Mouse (Mus musculus) myocyte (in vitro differentiated cells): Measurements from ENCODE around the gene Aff3. TPM values are rescaled to one million over a fixed set of nuclear protein-coding genes. Genes with fewer than 3 reads are reported as not detected.

Source experiments
- H3K27me3 ChIP-seq: one replicate; pipeline ENCODE4 v1.6.1; 2011; ENCODE audit not compliant: control insufficient read depth, insufficient read depth, insufficient read length
- H3K36me3 ChIP-seq: one replicate; pipeline ENCODE4 v1.6.1; 2011; ENCODE audit not compliant: control insufficient read depth, insufficient read depth
- H3K4me2 ChIP-seq: one replicate; pipeline ENCODE4 v1.6.1; 2011; ENCODE audit warnings: low read depth, control low read depth
- H3K4me3 ChIP-seq: one replicate; pipeline ENCODE4 v1.5.1; 2011; ENCODE audit warnings: mild to moderate bottlenecking, control low read depth, moderate library complexity
- H3K79me2 ChIP-seq: one replicate; pipeline ENCODE4 v1.6.1; 2011; ENCODE audit not compliant: control insufficient read depth, insufficient read depth
- H3ac ChIP-seq: one replicate; pipeline ENCODE4 v1.6.1; 2011; ENCODE audit not compliant: control insufficient read depth, insufficient read length
- CEBPB ChIP-seq: IDR thresholded peaks from 2 replicates; pipeline ENCODE4 v1.6.1; 2011; ENCODE audit warnings: mild to moderate bottlenecking, moderate library complexity; ENCODE audit not compliant: poor library complexity, insufficient read depth, severe bottlenecking
- E2F4 ChIP-seq: IDR thresholded peaks from one replicate; pipeline ENCODE4 v1.6.1; 2011; ENCODE audit warnings: mild to moderate bottlenecking, control low read depth, moderate library complexity; ENCODE audit not compliant: insufficient read depth
- MAX ChIP-seq: IDR thresholded peaks from one replicate; pipeline ENCODE4 v1.6.1; 2011; ENCODE audit warnings: low read depth, mild to moderate bottlenecking, control low read depth
- MYOD1 ChIP-seq, 3 experiments: IDR thresholded peaks; one replicate each; pipeline ENCODE4 v1.6.1; 2011; ENCODE audit warnings: control low read depth in 2 of 3, low read depth in 2 of 3, mild to moderate bottlenecking in 2 of 3, moderate library complexity in 1 of 3; ENCODE audit not compliant: insufficient read length in 2 of 3, control insufficient read depth in 1 of 3
- MYOG ChIP-seq, 3 experiments: IDR thresholded peaks; one replicate each; pipeline ENCODE4 v1.6.1; 2011; ENCODE audit warnings: control low read depth in 2 of 3, low read depth in 2 of 3, mild to moderate bottlenecking in 2 of 3; ENCODE audit not compliant: insufficient read length in 2 of 3, control insufficient read depth in 1 of 3, insufficient read depth in 1 of 3
- POLR2A ChIP-seq: IDR thresholded peaks from one replicate; pipeline ENCODE4 v1.6.1; 2011; ENCODE audit warnings: low read depth, mild to moderate bottlenecking, control low read depth, moderate library complexity; ENCODE audit not compliant: insufficient read length
- POLR2AphosphoS2 ChIP-seq: IDR thresholded peaks from one replicate; pipeline ENCODE4 v1.6.1; 2011; ENCODE audit warnings: low read depth, control low read depth; ENCODE audit not compliant: insufficient read length
- REST ChIP-seq: IDR thresholded peaks from one replicate; pipeline ENCODE4 v1.6.1; 2011; ENCODE audit warnings: mild to moderate bottlenecking, control low read depth, moderate library complexity; ENCODE audit not compliant: insufficient read depth, insufficient read length
- SRF ChIP-seq: IDR thresholded peaks from one replicate; pipeline ENCODE4 v1.6.1; 2011; ENCODE audit warnings: low read depth; ENCODE audit not compliant: control insufficient read depth, insufficient read length
- TCF12 ChIP-seq: IDR thresholded peaks from one replicate; pipeline ENCODE4 v1.6.1; 2011; ENCODE audit warnings: mild to moderate bottlenecking, control low read depth; ENCODE audit not compliant: poor library complexity, insufficient read depth, severe bottlenecking
- TCF3 ChIP-seq: IDR thresholded peaks from one replicate; pipeline ENCODE4 v1.6.1; 2011; ENCODE audit warnings: low read depth, control low read depth; ENCODE audit not compliant: insufficient read length
- USF1 ChIP-seq: IDR thresholded peaks from one replicate; pipeline ENCODE4 v1.6.1; 2011; ENCODE audit warnings: low read depth, mild to moderate bottlenecking, control low read depth, moderate library complexity
- polyA plus RNA-seq: library from polyadenylated mRNA; unstranded; fragments of >200 nt; fragmentation: generic; extraction: Trizol; gene quantifications from one replicate; pipeline ENCODE4 v1.2.1, GENCODE M21; 2012; ENCODE audit warnings: missing spikeins

Aff3 gene
- polyA plus RNA-seq, 1 experiment, result not detected

GRCm38 (mm10) chr1:38334206-38334605 is 330.5 kb downstream of the Aff3 start:
- H3ac ChIP-seq, result no peak overlapping the region
- no peak for TF ChIP-seq TCF3
- no peak for TF ChIP-seq REST
- TF ChIP-seq MYOD1 (IDR thresholded peaks at IDR 0.05; ENCODE audit: control insufficient read depth in 1 of 3, insufficient read length in 2 of 3, low read depth in 2 of 3), result no peak
- TF ChIP-seq CEBPB, result no peak
- TF ChIP-seq E2F4, result no peak
- no peak for TF ChIP-seq MAX
- TF ChIP-seq SRF, result no peak
- H3K4me3 ChIP-seq, result no peak overlapping the region
- no peaks in the 10 kb centered on the region for H3K36me3 ChIP-seq
- no peak overlapping the region for H3K4me2 ChIP-seq
- H3K79me2 ChIP-seq, result no peaks in the 10 kb centered on the region
- H3K27me3 ChIP-seq, result peaks cover 4% of the 10 kb centered on the region

GRCm38 (mm10) chr1:38332919-38333318 is 331.8 kb downstream of the Aff3 start:
- TF ChIP-seq MYOG (IDR thresholded peaks at IDR 0.05; ENCODE audit: control insufficient read depth in 1 of 3, insufficient read depth in 1 of 3, insufficient read length in 2 of 3, low read depth in 2 of 3), result no peak
- TF ChIP-seq MYOD1 (IDR thresholded peaks at IDR 0.05; ENCODE audit: control insufficient read depth in 1 of 3, insufficient read length in 2 of 3, low read depth in 2 of 3), result no peak
- no peak for TF ChIP-seq TCF12
- no peak for TF ChIP-seq POLR2A
- no peak for TF ChIP-seq CEBPB
- no peak for TF ChIP-seq MAX
- no peak for TF ChIP-seq REST
- TF ChIP-seq TCF3, result no peak
- no peak for TF ChIP-seq E2F4
- TF ChIP-seq USF1, result no peak
- no peak for TF ChIP-seq SRF
- TF ChIP-seq POLR2AphosphoS2, result no peak
- H3K4me3 ChIP-seq, result no peak overlapping the region

GRCm38 (mm10) chr1:38324206-38324605 is 340.5 kb downstream of the Aff3 start:
- Histone ChIP-seq H3K79me2 (no peaks in the 10 kb centered on the region), H3ac (no peak overlapping the region), H3K27me3 (peaks cover 7% of the 10 kb centered on the region), H3K36me3 (no peaks in the 10 kb centered on the region), H3K4me3 (no peak overlapping the region), H3K4me2 (no peak overlapping the region)
- TF ChIP-seq POLR2AphosphoS2 (no peak), CEBPB (no peak), MYOD1 (IDR thresholded peaks at IDR 0.05; ENCODE audit: control insufficient read depth in 1 of 3, insufficient read length in 2 of 3, low read depth in 2 of 3) (no peak), TCF12 (no peak), TCF3 (no peak), MAX (no peak), SRF (no peak), USF1 (no peak), E2F4 (no peak), MYOG (IDR thresholded peaks at IDR 0.05; ENCODE audit: control insufficient read depth in 1 of 3, insufficient read depth in 1 of 3, insufficient read length in 2 of 3, low read depth in 2 of 3) (no peak), POLR2A (no peak), REST (no peak)

More at GRCm38 (mm10) chr1:38332919-38333318, 331.8 kb downstream of the Aff3 start:
- peaks cover 4% of the 10 kb centered on the region for H3K27me3 ChIP-seq
- no peaks in the 10 kb centered on the region for H3K36me3 ChIP-seq
- H3K4me2 ChIP-seq, result no peak overlapping the region
- H3ac ChIP-seq, result no peak overlapping the region
- no peaks in the 10 kb centered on the region for H3K79me2 ChIP-seq

GRCm38 (mm10) chr1:38321861-38322260 is 342.9 kb downstream of the Aff3 start:
- no peaks in the 10 kb centered on the region for H3K36me3 ChIP-seq
- no peak overlapping the region for H3K4me3 ChIP-seq
- no peak overlapping the region for H3ac ChIP-seq
- TF ChIP-seq MYOG (IDR thresholded peaks at IDR 0.05; ENCODE audit: control insufficient read depth in 1 of 3, insufficient read depth in 1 of 3, insufficient read length in 2 of 3, low read depth in 2 of 3) (no peak), REST (no peak), USF1 (no peak), POLR2AphosphoS2 (no peak), CEBPB (no peak), TCF3 (no peak), MYOD1 (IDR thresholded peaks at IDR 0.05; ENCODE audit: control insufficient read depth in 1 of 3, insufficient read length in 2 of 3, low read depth in 2 of 3) (no peak), MAX (no peak), E2F4 (no peak), POLR2A (no peak), TCF12 (no peak)
- H3K4me2 ChIP-seq, result no peak overlapping the region
- H3K27me3 ChIP-seq, result peaks cover 12% of the 10 kb centered on the region
- no peaks in the 10 kb centered on the region for H3K79me2 ChIP-seq

GRCm38 (mm10) chr1:38320971-38321305 is 343.8 kb downstream of the Aff3 start:
- Histone ChIP-seq H3K27me3 (peaks cover 12% of the 10 kb centered on the region), H3K4me3 (no peak overlapping the region), H3ac (no peak overlapping the region), H3K36me3 (no peaks in the 10 kb centered on the region), H3K79me2 (no peaks in the 10 kb centered on the region), H3K4me2 (no peak overlapping the region)
- TF ChIP-seq POLR2A (no peak), REST (no peak), E2F4 (no peak)
